Mouse (Mus musculus) urinary bladder, postnatal 25 days (tissue): ENCODE data around the gene Fasn.
"Not testable (repeated sequence)": the region's sequence is repeated elsewhere in the genome, so short reads cannot be mapped to it uniquely, and the experiment has no call there.

Experiments used
- DNase-seq: peaks from one replicate; pipeline ENCODE4 v3.0.0; 2022; ENCODE audit warnings: low spot score

Gene Fasn

GRCm38 (mm10) chr11:120823956-120824786 is at the start of gene Fasn:
Gene Fasn (minus strand): TSS chr11:120824547.
- DNase-seq, result peak; percentile 94

GRCm38 (mm10) chr11:120873206-120873605 is 48.9 kb upstream of the Fasn start:
- no peak for DNase-seq

GRCm38 (mm10) chr11:120871521-120871920 is 47.2 kb upstream of the Fasn start:
- DNase-seq, result no peak

- DNase-seq, result no peak
Measured at GRCm38 (mm10) chr11:120865816-120866215, 41.5 kb upstream of the Fasn start.

GRCm38 (mm10) chr11:120862819-120863218 is 38.5 kb upstream of the Fasn start:
- no peak for DNase-seq

GRCm38 (mm10) chr11:120855938-120856337 is 31.6 kb upstream of the Fasn start:
- DNase-seq, result not testable (repeated sequence)

GRCm38 (mm10) chr11:120853788-120854187 is 29.4 kb upstream of the Fasn start:
- DNase-seq, result no peak

- DNase-seq, result no peak
Measured at GRCm38 (mm10) chr11:120853158-120853557, 28.8 kb upstream of the Fasn start.

- peak; percentile 48 for DNase-seq
Measured at GRCm38 (mm10) chr11:120852083-120852935, 28.0 kb upstream of the Fasn start.

GRCm38 (mm10) chr11:120851582-120851981 is 27.2 kb upstream of the Fasn start:
- DNase-seq, result no peak

- peak; percentile 29 for DNase-seq
Measured at GRCm38 (mm10) chr11:120851132-120851531, 26.8 kb upstream of the Fasn start.

GRCm38 (mm10) chr11:120850331-120851030 is 26.1 kb upstream of the Fasn start:
- DNase-seq, result no peak

GRCm38 (mm10) chr11:120846725-120847475 is 22.6 kb upstream of the Fasn start:
- DNase-seq, result no peak

GRCm38 (mm10) chr11:120844329-120844728 is 20.0 kb upstream of the Fasn start:
- DNase-seq, result no peak

GRCm38 (mm10) chr11:120833555-120834280 is 9.4 kb upstream of the Fasn start:
- no peak for DNase-seq

- DNase-seq, result not testable (repeated sequence)
Measured at GRCm38 (mm10) chr11:120832962-120833361, 8.6 kb upstream of the Fasn start.

GRCm38 (mm10) chr11:120831659-120832440 is 7.5 kb upstream of the Fasn start:
- DNase-seq, result no peak

- DNase-seq, result no peak
Measured at GRCm38 (mm10) chr11:120830686-120831085, 6.3 kb upstream of the Fasn start.

- no peak for DNase-seq
Measured at GRCm38 (mm10) chr11:120829757-120830532, 5.6 kb upstream of the Fasn start.
